Mouse (Mus musculus) thymus, postnatal 36 days (tissue): ENCODE measurements at regions not wholly inside any gene's neighbourhood (a gene's known extent, or its start where the extent isn't known, plus 50 kb on each side); places are given as distances from the start of the nearest gene placed in this dataset.

ENCODE experiments used
- DNase-seq, 2 experiments: peaks; one replicate each; pipeline ENCODE4 v3.0.0; 2022; ENCODE audit warnings: mixed read lengths in 2 of 2

DNA sequence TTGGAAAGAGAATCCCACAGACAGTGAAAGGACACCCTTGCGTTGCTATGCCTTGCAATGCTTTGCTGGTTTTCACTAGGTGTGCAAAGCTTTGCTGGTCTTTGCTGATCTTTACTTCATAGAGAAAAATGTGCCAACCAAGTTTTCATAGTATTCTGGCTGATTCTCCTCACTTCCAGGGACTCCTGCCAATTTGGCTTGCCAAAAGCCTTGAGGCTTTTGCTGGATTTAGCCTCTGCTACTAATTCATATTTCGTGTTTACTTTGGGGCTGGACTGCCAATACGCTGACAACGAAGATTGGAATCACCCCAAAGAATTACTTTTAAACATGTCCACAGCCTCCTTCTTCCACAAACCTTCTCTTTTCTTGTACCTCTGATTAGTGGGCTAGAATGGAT lies 162.2 kb upstream of the Ednrb start:
- DNase-seq: no peak

DNA sequence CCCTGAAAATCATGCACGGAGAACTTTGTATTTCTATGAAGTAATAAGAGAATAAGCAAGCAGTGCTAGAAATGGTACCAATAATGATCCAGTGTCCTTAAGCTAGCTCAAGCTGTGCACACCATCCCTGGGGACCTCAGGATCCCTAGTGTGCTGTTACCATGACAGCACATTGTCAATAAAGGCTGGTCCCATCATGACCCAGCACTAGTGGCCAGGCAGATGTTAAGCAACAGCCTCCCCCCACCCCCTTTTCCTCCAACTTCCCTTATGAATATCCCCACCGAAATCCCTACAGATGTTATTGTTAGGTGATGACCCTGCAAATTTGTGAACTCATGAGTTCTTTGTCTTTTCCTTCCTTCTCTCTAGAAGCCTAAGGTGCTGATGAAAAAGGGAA lies 160.9 kb upstream of the Ednrb start:
- no peak for DNase-seq

DNA sequence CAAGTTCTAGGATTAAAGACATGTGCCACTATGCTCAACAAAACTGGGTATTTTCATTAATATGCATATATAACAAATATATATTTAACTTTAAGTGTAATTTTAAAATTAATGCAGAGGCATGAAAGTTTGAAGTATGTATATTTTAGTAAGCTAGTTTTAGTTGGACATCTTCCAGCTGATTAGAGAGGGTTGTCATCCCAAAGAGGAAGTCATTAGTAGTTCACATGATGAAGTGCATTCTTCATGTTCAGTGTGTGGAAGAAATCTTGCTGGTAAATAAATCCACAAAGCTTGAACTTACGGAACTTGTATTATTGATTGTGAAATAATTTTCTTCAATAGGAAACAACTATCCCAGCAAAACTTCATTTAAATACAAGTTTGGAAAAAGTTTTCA lies 158.2 kb upstream of the Ednrb start:
- DNase-seq: no peak

DNA sequence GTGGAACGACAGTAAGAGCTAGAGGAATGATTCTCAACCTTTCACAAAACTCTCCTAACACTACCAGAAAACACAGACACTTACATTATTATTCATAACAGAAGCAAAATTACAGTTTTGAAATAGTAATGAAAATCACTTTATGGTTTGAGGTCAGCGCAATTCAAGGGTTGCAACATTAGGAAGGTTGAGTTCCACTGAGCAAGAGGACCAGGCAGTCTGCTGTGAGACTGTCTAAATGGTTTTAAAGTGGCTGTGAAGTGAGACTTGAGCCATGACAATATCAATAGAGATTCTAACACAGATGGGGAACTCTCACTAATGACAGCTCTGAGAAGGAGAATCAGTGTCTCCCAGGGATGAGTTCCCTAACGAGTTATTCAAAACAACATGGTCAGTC lies 146.2 kb upstream of the Ednrb start:
- DNase-seq: no peak

DNA sequence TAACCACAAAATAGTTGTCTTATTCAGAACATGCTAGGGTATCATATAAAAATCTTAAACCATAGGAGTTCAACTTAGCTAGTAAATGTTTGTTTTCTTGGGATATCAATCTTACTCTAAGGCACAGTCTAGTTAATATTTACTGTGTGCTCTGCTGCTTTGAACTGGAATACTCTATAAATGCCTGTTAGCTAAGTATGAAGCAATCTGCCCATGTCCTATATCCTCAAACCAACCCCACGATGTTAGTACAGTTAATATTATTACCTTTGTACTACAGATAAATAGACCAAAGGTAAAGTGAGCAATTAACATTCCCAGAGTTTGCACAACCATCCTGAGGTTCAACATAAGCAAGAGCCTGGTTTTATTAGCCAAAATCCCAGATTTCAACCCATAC lies 145.7 kb upstream of the Ednrb start:
- no peak for DNase-seq

DNA sequence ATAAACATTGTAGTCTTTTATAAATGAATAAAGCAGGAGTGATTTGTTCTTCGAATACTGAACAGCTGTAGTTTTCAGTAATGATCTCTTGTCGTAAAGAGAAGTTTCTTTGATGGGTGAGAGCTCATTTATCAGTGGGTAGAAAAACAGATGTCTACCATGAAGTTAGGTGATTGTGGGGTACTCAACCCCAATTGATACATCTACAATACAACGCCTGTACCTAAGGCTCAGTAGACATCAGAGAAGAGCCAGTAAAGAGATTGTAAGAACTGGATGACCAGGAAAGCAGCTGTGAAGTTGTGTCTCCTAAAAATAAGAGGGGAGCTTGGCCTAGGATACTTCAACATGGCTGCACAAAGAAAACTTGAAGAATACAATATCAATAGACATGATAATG lies 143.1 kb upstream of the Ednrb start:
- no peak for DNase-seq

DNA sequence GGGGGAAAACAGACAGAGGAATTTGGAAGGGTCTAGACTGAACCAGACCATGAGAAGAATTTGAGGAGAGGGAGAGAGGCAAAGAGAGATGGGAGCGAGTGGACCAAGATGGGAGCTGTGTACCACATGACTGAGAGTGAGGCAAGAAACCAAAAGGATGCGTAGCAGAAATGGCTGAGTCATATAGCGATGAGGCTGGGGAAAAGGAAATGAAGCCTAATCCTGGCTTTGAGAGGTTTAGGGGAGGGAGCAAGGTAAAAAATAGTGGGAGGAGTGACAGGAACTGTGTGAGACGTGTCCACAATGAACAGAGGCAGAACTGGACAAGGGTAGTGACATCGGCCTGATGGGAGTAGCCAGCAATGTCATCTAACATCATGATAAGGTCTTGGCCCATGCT lies 140.1 kb upstream of the Ednrb start:
- no peak for DNase-seq

DNA sequence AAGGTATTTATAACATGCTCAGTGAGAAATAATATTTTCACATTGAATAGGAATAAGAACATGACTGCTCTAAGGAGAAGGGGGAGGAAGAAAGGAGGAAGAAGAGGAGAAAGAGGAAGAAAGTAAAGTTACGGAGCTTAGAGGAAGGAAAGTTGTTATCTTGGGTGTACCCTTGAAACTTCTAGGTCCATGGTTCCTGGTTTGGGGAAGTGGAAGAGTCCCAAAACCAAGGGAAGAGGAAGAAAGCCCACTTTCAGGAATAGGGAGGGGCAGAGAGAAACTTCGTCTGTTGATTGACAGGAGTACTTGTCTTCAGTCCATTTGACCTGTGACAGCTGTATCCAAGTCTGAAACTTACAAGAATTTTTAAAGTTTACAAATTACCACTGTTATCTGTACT lies 134.6 kb upstream of the Ednrb start:
- DNase-seq: no peak

DNA sequence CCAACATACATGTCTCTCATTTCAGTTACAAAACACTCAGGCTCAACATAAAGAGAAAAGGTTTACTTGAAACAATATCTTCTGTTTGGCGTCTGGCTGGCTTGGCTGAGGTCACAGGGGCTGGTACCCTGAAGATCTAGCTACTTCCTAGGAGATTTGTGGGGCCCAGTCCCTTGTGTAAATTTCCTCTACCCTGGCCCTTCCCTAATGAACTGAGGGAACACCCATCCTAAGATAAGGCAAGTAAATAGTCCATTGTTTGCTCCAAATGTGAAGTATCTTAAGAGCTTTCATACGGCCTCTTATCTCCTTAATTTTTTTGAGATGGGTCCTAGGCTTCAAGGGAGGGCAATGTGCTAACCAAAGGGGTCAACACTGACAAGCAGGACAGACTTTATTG lies 133.6 kb upstream of the Ednrb start:
- no peak for DNase-seq

DNA sequence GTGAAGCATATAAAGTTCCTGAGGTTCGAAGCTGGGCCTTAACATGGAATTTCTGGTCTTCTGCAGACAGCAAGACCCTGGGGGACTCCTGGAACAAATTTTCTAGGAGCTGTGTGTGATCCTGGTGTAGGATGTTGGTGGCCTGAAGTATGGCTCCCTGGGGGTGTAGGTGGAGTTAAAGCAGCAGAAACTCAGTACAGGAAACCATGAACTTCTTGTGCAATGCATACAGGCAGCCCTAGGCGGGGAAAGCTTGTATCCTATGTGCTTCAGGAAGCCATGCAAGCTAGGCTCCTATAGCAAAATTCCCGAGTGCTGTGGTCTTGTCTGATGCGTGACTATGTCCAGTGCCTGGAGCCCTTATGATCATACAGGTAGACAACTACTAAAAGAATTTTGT lies 129.8 kb upstream of the Ednrb start:
- DNase-seq: no peak

DNA sequence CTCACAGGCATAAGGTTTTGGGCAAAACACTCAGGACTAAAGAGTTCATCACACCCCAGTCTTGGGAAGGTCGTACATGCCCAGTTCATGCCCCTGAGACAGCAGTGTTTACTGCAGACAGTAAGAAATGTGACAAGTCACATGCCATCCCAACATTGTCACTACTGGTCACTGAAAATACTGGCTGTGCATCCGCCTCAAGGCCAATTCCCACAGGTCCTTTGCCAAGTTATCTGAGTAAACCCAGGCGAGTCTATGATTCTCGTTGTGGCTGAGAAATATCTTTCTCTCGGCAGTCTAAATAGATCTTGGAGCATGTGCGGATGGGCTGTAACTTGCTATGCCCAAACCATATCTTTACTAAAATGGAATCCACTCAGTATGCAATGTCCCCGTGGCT lies 128.9 kb upstream of the Ednrb start:
- no peak for DNase-seq

DNA sequence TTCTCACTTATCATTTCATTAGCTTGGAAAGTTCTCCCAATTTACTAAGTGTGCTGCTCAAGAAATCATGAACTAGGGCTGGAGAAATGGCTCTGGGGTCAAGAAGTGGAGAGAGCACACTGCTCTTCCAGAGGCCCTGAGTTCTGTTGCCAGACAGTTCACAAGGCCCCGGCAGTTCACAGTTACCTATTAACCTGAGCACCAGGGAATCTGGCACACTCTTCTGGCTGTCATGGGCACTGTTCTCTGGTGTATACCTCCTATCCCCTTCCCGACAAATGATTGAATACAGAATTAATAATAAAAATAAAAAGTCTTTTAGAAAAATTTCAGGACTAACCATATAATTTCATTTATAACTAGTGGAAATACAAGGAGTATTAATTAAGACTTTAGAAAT lies 125.1 kb upstream of the Ednrb start:
- no peak for DNase-seq

DNA sequence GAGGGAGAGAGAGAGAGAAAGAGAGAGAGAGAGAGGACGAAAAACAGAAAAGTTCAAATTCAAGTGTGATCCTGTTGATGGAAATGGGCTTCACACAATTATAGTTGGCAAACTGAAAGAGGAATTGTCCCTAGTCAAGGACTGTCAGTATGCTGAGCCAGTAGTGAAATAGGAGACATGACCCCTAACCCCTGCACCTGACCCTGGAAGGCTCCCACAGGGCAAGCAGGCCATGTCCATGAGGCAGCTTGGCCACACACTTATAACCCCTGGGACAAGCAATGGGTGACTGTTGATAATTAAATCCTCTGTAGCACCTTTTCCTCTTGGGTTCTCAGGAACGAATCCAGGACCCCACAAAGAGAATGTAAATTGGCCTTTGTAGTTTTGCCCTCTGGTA lies 122.1 kb upstream of the Ednrb start:
- DNase-seq: no peak

DNA sequence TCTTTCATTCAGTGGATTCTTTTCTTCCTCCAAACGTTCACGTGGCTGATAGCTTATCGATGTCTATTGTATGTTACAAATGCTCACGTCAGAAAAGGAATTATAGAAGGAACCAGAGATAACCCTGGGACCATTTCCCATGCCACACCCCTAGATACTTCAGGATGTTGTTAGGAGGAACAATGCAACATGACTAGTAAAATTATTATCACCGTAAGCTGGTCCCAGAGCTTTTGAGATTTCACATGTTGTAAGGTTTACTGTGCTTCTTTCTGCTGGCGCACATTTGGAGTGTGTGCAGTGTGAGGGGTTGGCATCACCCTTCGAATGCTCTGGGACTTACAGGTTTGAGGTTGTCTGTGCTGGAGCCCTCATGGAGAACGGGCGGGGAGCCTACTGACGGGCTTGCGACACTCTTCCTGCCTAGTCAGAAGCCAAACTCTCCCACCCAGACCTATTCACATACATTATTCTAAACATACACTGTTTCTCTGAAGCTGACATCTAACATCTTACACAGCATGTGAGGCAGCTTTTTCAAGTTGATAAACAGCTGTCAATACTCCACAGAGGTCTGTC lies 118.2 kb upstream of the Ednrb start:
- DNase-seq: no peak

DNA sequence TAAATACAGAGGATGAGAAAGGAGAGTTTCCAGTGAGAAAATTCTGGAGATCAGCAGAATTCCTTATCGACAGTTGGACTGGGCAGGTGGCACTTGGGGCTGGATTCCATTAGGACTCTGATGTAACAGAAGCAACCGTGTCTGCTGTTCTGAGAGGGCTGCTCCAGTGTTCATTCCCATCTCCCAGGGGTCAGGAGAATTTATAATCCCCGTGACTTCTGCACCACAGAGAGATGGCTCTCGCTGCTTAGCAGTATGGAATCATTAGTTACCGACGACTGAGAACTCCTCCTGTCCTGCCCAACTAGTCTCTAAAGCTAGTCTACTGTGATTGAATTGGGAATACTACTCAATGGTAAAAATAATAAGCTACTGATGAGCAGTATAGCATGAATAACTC lies 107.7 kb upstream of the Ednrb start:
- DNase-seq: no peak

DNA sequence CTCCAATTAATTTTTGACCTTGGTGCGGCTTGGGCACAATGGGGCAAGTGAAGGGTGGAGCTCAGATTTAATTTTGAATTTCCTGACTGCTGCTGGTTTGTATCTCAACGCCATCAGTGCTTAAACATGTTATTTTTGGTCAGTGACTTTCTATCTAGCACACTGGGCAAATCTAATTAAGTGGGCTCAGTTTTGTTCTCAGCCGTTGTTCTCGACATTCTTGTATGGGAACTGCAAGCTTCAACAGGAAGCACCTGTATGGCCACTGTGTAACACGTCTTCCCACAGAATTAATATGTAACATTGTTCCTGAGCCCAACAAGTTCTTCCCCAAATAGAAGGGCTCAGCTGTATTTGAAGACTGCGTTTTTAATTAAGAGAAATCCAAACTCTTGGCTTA lies 105.7 kb upstream of the Ednrb start:
- no peak for DNase-seq

DNA sequence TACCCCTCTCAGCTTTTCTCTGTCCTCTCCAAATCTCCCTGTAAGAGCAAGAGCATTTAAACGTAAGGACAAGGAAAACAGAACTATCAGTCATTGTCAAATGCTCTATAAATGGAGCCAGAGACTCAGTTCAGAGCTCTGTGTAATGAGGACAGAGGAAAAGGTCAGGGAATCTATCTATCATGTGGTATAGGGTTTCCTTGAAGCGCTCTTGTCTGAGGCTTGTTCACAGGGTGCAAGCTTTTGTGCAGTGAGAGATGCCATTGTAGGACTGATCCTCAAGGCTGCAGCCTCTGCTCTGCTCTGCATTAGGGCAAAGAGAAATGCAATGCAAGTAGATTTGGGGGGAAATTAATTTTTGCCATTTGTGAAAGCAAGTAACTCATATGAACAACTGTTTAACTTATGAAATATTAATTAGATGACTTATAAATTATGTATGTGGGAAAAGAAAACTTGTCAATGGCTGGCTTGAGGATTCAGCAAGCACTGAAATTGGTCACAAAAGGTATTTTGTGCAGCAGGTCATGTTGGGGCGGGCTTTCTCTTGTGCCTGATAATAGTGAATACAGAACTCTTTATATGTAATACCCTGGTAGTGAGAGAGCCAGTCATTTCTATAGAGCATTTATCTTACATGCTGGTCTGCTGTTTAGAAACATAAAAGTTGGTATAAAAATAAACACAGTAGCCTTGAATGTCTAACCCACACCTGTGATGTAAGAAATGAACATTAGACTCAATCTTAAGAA lies 104.0 kb upstream of the Ednrb start:
- DNase-seq: no peak

DNA sequence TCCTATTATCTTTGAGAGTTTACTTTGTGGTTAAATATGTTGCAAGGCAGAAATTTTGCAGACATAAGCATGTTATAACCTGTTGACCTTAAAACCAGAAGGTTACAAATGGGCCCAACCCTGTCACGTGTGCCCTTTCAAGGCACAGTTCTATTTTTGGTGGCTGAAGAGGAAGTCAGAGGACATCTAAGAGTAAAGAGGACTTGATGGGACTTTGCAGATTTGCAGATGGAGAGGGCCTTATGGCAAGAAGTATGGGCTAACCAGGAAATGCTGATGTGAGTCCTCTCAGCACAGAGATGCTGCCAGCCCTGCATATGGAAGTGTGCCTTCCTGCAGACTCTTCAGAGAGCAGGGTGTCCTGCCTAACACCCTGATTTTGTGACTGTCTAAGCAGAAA lies 101.6 kb upstream of the Ednrb start:
- DNase-seq: no peak

DNA sequence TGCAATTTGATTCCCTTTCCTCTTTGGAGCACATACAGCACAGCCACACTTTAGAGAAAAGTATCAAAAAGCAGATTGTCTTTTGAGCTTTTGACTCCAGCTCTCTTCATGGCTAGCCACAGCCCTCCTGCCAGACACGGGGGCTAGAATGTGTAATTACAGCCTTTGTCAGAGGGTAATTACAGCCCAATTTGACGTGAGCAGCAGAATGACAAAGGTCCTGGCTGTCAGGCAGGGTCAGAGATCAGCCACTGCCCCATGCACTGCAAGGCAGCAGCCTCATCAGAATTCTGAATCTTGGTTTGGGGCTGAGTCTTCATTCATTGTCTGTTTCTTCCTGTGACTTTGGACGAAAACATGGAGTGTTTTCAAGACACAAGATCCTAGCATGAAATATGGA lies 95.7 kb upstream of the Ednrb start:
- DNase-seq: no peak

DNA sequence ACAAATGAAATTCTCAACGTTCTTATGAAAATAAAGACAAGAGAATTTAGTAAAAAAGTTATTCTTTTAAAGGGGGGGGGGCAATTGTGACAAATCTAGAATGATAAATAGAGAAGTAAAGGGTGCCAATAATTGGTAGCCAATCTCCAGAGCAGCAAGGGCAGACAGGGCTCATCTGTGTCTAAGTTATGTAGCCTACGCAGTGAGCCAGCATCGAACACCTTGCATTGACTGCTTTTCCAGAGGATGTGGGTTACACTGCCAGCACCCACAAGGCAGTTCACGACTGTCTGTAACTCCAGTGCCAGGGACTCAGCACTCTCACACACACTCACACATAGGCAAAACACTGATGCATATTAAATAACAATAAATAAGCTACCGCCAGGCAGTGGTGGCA lies 94.7 kb upstream of the Ednrb start:
- no peak for DNase-seq

DNA sequence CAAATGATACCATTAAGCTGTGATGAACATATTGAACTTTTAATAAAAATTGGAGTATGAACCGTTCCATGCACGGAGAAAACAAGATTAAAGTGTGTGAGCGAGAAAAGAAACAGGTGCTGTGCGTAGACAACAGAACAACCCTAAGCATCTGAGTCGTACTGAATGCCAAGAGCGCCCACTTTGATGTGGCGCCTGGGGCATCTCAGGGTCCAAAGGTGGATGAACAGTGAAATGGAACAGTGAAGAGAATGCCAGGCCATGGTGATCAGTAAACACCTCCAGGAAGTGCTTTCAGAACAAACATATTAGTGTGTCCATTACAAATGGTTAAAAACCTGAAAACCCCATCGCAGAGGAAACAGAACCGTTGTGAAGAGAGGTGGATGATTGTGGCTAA lies 94.0 kb upstream of the Ednrb start:
- no peak for DNase-seq

DNA sequence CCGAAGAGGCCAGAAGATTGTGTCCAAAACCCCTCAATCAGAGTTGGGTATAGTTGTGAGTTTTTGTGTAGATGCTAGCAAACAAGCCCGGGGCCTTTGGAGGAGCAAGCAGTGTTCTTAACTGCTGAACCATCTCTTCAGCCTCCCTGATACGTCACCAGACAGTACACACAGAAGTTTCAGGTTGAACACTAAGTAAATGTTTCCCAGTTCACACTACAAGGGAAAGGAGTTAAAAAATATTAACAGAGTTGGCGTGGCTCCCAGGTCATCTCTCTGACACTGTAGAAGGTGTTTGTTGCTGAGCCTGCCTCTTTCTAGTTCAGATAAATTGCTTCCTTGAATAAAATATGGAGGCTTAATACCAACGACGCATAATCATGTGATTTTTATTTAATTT lies 93.5 kb upstream of the Ednrb start:
- no peak for DNase-seq

DNA sequence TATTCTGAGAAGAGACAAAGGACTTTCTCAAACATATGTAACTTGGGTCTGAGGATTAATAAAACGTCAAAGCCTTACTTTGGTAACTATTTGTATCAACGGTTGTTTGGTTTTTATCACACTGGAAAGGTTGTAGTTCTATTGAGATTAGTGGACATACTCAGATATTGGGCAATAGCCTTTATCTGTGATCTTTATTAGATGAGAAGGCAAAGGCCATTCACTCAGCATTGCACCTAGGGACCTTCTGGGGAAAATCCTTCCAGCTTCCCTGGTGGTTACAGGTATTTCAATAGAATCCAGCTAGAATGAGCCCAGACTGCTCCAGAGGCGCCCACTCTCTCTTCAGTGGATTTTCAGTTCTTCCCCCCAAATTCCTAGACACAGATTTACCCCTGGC lies 89.6 kb upstream of the Ednrb start:
- DNase-seq: no peak

DNA sequence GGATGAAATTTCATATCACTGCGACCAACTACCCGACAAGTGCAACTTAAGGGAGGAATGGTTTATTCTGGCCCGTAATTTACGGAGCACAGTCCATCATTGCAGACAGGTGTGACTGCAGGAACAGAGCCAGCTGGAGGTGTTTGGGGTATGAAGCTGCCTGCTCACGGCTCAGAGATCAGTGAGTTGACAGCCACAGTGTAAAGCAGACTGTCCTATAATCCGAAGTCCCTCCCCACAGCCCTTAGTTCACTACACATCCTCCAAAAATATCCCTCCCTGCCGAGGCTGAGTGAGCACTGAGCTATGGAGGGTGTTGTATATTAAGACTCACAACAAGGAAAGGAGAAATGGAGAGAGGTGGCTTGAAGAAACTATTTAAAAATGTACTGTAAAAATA lies 88.0 kb upstream of the Ednrb start:
- DNase-seq: no peak

DNA sequence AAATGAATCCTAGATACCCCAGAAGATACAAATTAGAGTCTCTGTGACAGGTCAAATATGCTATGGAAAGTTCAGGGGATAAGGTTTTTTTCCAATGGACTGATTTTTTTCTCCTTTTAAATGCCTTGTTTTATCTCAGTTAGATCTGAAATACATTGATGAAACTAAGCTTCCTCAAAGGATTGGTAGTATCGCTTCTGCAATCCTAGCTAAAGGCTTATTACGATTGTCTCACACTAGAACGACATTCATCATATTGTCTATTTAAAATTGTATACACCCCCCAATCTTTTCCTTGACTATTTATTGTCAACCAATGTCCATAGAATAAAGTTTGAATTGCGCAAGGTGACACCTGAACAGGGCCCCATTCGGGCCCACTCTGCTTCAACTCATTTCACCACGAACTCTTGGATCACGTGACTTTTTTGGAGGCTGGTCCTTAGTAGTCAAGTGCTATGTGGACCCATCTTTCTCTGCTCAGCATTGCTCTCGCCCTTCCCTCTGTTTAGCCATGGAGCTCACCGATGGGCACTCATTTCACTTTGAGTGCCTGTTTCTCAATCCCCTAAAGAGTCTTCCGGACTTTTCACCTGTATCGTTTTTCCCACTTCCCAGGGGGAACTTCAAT lies 85.6 kb upstream of the Ednrb start:
- no peak for DNase-seq
